Mouse (Mus musculus): ENCODE measurements around the gene Mettl9.

DNA sequence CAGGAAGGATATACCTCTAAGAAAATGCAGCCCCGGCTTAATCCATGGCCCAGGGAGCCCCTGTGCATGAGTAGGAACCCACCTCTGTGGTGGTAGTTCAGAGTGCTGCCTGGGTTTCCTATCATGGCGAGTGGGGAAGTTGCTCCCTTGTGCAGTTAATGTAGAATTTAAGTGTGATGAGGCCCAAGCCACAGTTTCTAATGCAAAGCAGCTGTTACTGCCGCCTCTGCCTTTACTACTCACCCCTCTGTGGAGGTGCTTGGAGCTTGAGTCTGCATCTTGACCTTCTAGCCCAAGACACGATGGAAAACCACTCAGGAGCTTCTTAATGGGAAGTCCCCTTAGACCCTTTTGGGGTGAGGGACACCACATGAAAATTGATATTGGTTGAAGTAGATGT, 37.0 kb downstream of the Mettl9 start:
- TF ChIP-seq CTCF (IDR thresholded peaks at IDR 0.05; ENCODE audit: low read depth), result no peak
- no peak for TF ChIP-seq EP300 (IDR thresholded peaks at IDR 0.05; ENCODE audit: low read depth)
